Mouse (Mus musculus): ENCODE data around the gene Zfpm1. TPM values are rescaled to one million over a fixed set of nuclear protein-coding genes. Genes with fewer than 3 reads are reported as not detected.

Gene Zfpm1
- polyA plus RNA-seq, 1 experiment, result 26.0 TPM

GRCm38 (mm10) chr8:122274651-122275391 is 7.1 kb upstream of the Zfpm1 start:
- no peak for DNase-seq (ENCODE audit: extremely low spot score in 1 of 2, low spot score in 1 of 2)

- no peak for DNase-seq (ENCODE audit: extremely low spot score in 1 of 2, low spot score in 1 of 2)
Measured at GRCm38 (mm10) chr8:122276308-122276707, 5.6 kb upstream of the Zfpm1 start.

- no peak for DNase-seq (ENCODE audit: extremely low spot score in 1 of 2, low spot score in 1 of 2)
Measured at GRCm38 (mm10) chr8:122277204-122277995, 4.5 kb upstream of the Zfpm1 start.

- DNase-seq (ENCODE audit: extremely low spot score in 1 of 2, low spot score in 1 of 2), result no peak
Measured at GRCm38 (mm10) chr8:122280156-122280555, 1.8 kb upstream of the Zfpm1 start.

GRCm38 (mm10) chr8:122280588-122281316 is 1.2 kb upstream of the Zfpm1 start:
- no peak for DNase-seq (ENCODE audit: extremely low spot score in 1 of 2, low spot score in 1 of 2)

GRCm38 (mm10) chr8:122281317-122282034 is 465 bp upstream of the Zfpm1 start:
- DNase-seq (ENCODE audit: extremely low spot score in 1 of 2, low spot score in 1 of 2), result peak; percentile 97 to 99

GRCm38 (mm10) chr8:122282501-122283355 is 787 bp downstream of the Zfpm1 start:
- no peak for DNase-seq (ENCODE audit: extremely low spot score in 1 of 2, low spot score in 1 of 2)

- DNase-seq (ENCODE audit: extremely low spot score in 1 of 2, low spot score in 1 of 2), result peak in 1 of 2 experiments; percentile 66
Measured at GRCm38 (mm10) chr8:122283356-122284202, 1.6 kb downstream of the Zfpm1 start.

GRCm38 (mm10) chr8:122284203-122284658 is 2.3 kb downstream of the Zfpm1 start:
- DNase-seq (ENCODE audit: extremely low spot score in 1 of 2, low spot score in 1 of 2), result peak in 1 of 2 experiments; percentile 64

GRCm38 (mm10) chr8:122284659-122285261 is 2.8 kb downstream of the Zfpm1 start:
- DNase-seq (ENCODE audit: extremely low spot score in 1 of 2, low spot score in 1 of 2), result no peak

GRCm38 (mm10) chr8:122285727-122286126 is 3.8 kb downstream of the Zfpm1 start:
- DNase-seq (ENCODE audit: extremely low spot score in 1 of 2, low spot score in 1 of 2), result no peak

GRCm38 (mm10) chr8:122286899-122287298 is 5.0 kb downstream of the Zfpm1 start:
- no peak for DNase-seq (ENCODE audit: extremely low spot score in 1 of 2, low spot score in 1 of 2)

GRCm38 (mm10) chr8:122287742-122288141 is 5.8 kb downstream of the Zfpm1 start:
- DNase-seq (ENCODE audit: extremely low spot score in 1 of 2, low spot score in 1 of 2), result no peak

- no peak for DNase-seq (ENCODE audit: extremely low spot score in 1 of 2, low spot score in 1 of 2)
Measured at GRCm38 (mm10) chr8:122288344-122288743, 6.4 kb downstream of the Zfpm1 start.

GRCm38 (mm10) chr8:122291075-122291474 is 9.1 kb downstream of the Zfpm1 start:
- DNase-seq (ENCODE audit: extremely low spot score in 1 of 2, low spot score in 1 of 2), result no peak

GRCm38 (mm10) chr8:122291549-122291948 is 9.6 kb downstream of the Zfpm1 start:
- DNase-seq (ENCODE audit: extremely low spot score in 1 of 2, low spot score in 1 of 2), result no peak

GRCm38 (mm10) chr8:122293484-122293883 is 11.5 kb downstream of the Zfpm1 start:
- DNase-seq (ENCODE audit: extremely low spot score in 1 of 2, low spot score in 1 of 2), result no peak

GRCm38 (mm10) chr8:122294273-122294683 is 12.3 kb downstream of the Zfpm1 start:
- no peak for DNase-seq (ENCODE audit: extremely low spot score in 1 of 2, low spot score in 1 of 2)
